Mouse (Mus musculus) thymus, adult 2 months (tissue): Measurements from ENCODE around the gene Fut11.

Experiments
- CTCF ChIP-seq: fragments of 200-500 bp; IDR thresholded peaks from 2 replicates; pipeline ENCODE4 v1.5.1; 2012; ENCODE audit warnings: mild to moderate bottlenecking, control low read depth, low read length, moderate library complexity, borderline replicate concordance; ENCODE audit not compliant: control insufficient read depth, poor library complexity, insufficient read depth; ENCODE audit errors: extremely low read depth
- POLR2A ChIP-seq: fragments of 200-500 bp; IDR thresholded peaks from 2 replicates; pipeline ENCODE4 v1.6.1; 2012; ENCODE audit warnings: mild to moderate bottlenecking, low read length, control low read depth, moderate library complexity; ENCODE audit not compliant: control insufficient read depth, poor library complexity, insufficient read depth; ENCODE audit errors: extremely low read depth

DNA sequence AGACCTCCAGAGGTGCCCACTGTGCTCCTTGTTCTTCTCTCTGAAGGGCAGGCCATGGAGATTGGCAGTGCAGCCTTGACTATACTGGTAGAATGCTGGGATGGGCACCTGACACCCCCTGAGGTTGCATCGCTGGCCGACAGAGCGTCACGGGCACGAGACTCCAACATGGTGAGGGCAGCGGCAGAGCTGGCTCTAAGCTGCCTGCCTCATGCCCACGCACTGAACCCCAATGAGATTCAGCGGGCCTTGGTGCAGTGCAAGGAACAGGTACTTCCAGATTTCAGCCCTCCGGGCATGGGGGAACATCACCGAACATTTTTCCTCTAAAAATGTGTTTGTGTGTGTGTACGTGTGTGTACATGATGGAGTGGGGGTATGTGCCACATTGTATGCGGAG, 25.0 kb downstream of the Fut11 start:
- no peak for TF ChIP-seq CTCF
- no peak for TF ChIP-seq POLR2A
